Mouse (Mus musculus): Measurements from ENCODE around the gene Crybg3.

The Crybg3 gene

GRCm38 (mm10) chr16:59600311-59601251, at the start of gene Crybg3:
Crybg3 (minus strand) TSS chr16:59600979.
- DNase-seq, result peak; percentile 90

- DNase-seq, result no peak
Measured at GRCm38 (mm10) chr16:59643766-59644165, 43.0 kb upstream of the Crybg3 start.

GRCm38 (mm10) chr16:59639985-59640384, 39.2 kb upstream of the Crybg3 start:
- DNase-seq, result no peak

GRCm38 (mm10) chr16:59639102-59639691, 38.4 kb upstream of the Crybg3 start, which contains the start of gene Arl6:
Arl6 (minus strand) TSS chr16:59639391.
- peak; percentile 96 for DNase-seq

- no peak for DNase-seq
Measured at GRCm38 (mm10) chr16:59634598-59634997, 33.8 kb upstream of the Crybg3 start.

- DNase-seq, result no peak
Measured at GRCm38 (mm10) chr16:59621554-59621953, 20.8 kb upstream of the Crybg3 start.

- peak; percentile 41 for DNase-seq
Measured at GRCm38 (mm10) chr16:59617167-59617566, 16.4 kb upstream of the Crybg3 start.

- no peak for DNase-seq
Measured at GRCm38 (mm10) chr16:59615675-59616074, 14.9 kb upstream of the Crybg3 start.

- no peak for DNase-seq
Measured at GRCm38 (mm10) chr16:59610750-59611149, 10.0 kb upstream of the Crybg3 start.

GRCm38 (mm10) chr16:59604078-59604781, 3.5 kb upstream of the Crybg3 start:
- DNase-seq, result no peak

- no peak for DNase-seq
Measured at GRCm38 (mm10) chr16:59599411-59600265, 1.1 kb downstream of the Crybg3 start.

- no peak for DNase-seq
Measured at GRCm38 (mm10) chr16:59598997-59599396, 1.8 kb downstream of the Crybg3 start.

GRCm38 (mm10) chr16:59597256-59597655, 3.5 kb downstream of the Crybg3 start:
- no peak for DNase-seq

GRCm38 (mm10) chr16:59594714-59595113, 6.1 kb downstream of the Crybg3 start:
- no peak for DNase-seq

- DNase-seq, result no peak
Measured at GRCm38 (mm10) chr16:59590790-59591189, 10.0 kb downstream of the Crybg3 start.

GRCm38 (mm10) chr16:59588351-59589025, 12.3 kb downstream of the Crybg3 start:
- no peak for DNase-seq

- no peak for DNase-seq
Measured at GRCm38 (mm10) chr16:59587816-59588215, 13.0 kb downstream of the Crybg3 start.

- no peak for DNase-seq
Measured at GRCm38 (mm10) chr16:59586911-59587310, 13.9 kb downstream of the Crybg3 start.

GRCm38 (mm10) chr16:59586276-59586675, 14.5 kb downstream of the Crybg3 start:
- DNase-seq, result peak; percentile 29

GRCm38 (mm10) chr16:59585706-59586244, 15.0 kb downstream of the Crybg3 start:
- DNase-seq, result no peak

GRCm38 (mm10) chr16:59583515-59583914, 17.3 kb downstream of the Crybg3 start:
- DNase-seq, result no peak

Data from kidney, postnatal 10 days (tissue).